26 mouse cellular contexts compared by ENCODE assay signal in genomic region chr11:121479476-121480203, GRCm38 (mm10). TPM values are rescaled to one million over a fixed set of nuclear protein-coding genes. Genes with fewer than 3 reads are reported as not detected.
DNase-seq lines count a peak whose midpoint lies in the region; ATAC-seq and TF ChIP-seq lines count a peak whose summit lies in the region.
"Had no signal": no experiment of that assay in that cellular context is flagged by ENCODE, and none has a peak within 500 bp of the region (broad histone marks: within the 10 kb centered on the region; RNA-seq: fewer than 3 reads in every experiment).

No protein-coding gene starts in this region.

- H3K9ac ChIP-seq in intestine, embryonic 16.5 days (ENCODE audit: low read depth, low read length), result no peak overlapping the region
- H3K9ac ChIP-seq in intestine, postnatal 0 days (ENCODE audit: low read depth, low read length), result no peak overlapping the region
- H3K9ac ChIP-seq: heart, embryonic 12.5 days; liver, postnatal 0 days; midbrain, embryonic 12.5 days; neural tube, embryonic 15.5 days had no signal

- WGBS in small intestine, adult 2 months, result 87% methylated on average over 15 of the region's 15 CpGs
- 87% methylated on average over 15 of the region's 15 CpGs for WGBS in intestine, embryonic 16.5 days
- 91% methylated on average over 15 of the region's 15 CpGs for WGBS in intestine, postnatal 0 days

- H3K4me2 ChIP-seq in intestine, embryonic 16.5 days (ENCODE audit: low read depth, low read length), result no peak overlapping the region
- no peak overlapping the region for H3K4me2 ChIP-seq in intestine, postnatal 0 days (replicated peaks; ENCODE audit: low read depth)
- H3K4me2 ChIP-seq: heart, embryonic 12.5 days; liver, embryonic 11.5 days; midbrain, embryonic 12.5 days; neural tube, embryonic 15.5 days had no signal

- H3K4me3 ChIP-seq in small intestine, adult 2 months (ENCODE audit: low read depth, low read length), result no peak overlapping the region
- no peak overlapping the region for H3K4me3 ChIP-seq in intestine, embryonic 16.5 days (ENCODE audit: low read length)
- H3K4me3 ChIP-seq in intestine, postnatal 0 days (ENCODE audit: low read depth, low read length), result no peak overlapping the region
- H3K4me3 ChIP-seq: erythroblast, embryonic 14.5 days; heart, embryonic 12.5 days; midbrain, embryonic 12.5 days; neural tube, embryonic 15.5 days had no signal

- no peak for TF ChIP-seq POLR2A in small intestine, adult 2 months (IDR thresholded peaks at IDR 0.05; ENCODE audit: low read depth, low read length)

- H3K4me1 ChIP-seq in small intestine, adult 2 months (ENCODE audit: control insufficient read depth, insufficient read depth, insufficient read length, low read length), result peaks cover 2% of the 10 kb centered on the region
- H3K4me1 ChIP-seq in intestine, embryonic 16.5 days (ENCODE audit: control insufficient read depth, insufficient read depth, low read length), result no peaks in the 10 kb centered on the region
- no peaks in the 10 kb centered on the region for H3K4me1 ChIP-seq in intestine, postnatal 0 days (replicated peaks; ENCODE audit: control insufficient read depth, insufficient read depth, low read length)
- H3K4me1 ChIP-seq: midbrain, embryonic 12.5 days; neural tube, embryonic 15.5 days had no signal

- H3K27ac ChIP-seq in small intestine, adult 2 months (ENCODE audit: insufficient read depth, low read depth, low read length), result 0 out of 2 replicates have a peak overlapping the region, but pooled peaks have one; percentile 6
- H3K27ac ChIP-seq in intestine, embryonic 16.5 days (ENCODE audit: low read length), result no peak overlapping the region
- no peak overlapping the region for H3K27ac ChIP-seq in intestine, postnatal 0 days (ENCODE audit: low read depth, low read length)
- H3K27ac ChIP-seq: hindbrain, postnatal 0 days; kidney, postnatal 0 days; macrophage; midbrain, embryonic 12.5 days; neural tube, embryonic 15.5 days had no signal

- ATAC-seq in granulocyte monocyte progenitor cell, adult 5-6 weeks (replicated peaks; ENCODE audit: poor library complexity, severe bottlenecking), result 0 out of 2 replicates have a peak, but pooled peaks have one; percentile 25
- ATAC-seq in intestine, embryonic 16.5 days, result no peak
- ATAC-seq in intestine, postnatal 0 days, result no peak
- ATAC-seq: forebrain, embryonic 14.5 days; hindbrain, postnatal 0 days; liver, postnatal 0 days; lung, postnatal 0 days; Patski had no signal

- TF ChIP-seq CTCF in small intestine, adult 2 months (IDR thresholded peaks at IDR 0.05; ENCODE audit: extremely low read depth, insufficient read length, insufficient replicate concordance, low read depth, low read length), result no peak
- no peak for TF ChIP-seq CTCF in intestine, postnatal 0 days (IDR thresholded peaks at IDR 0.05; ENCODE audit: low read depth)

- no peaks in the 10 kb centered on the region for H3K27me3 ChIP-seq in small intestine, adult 2 months (ENCODE audit: control insufficient read depth, insufficient read depth, low read length)
- no peaks in the 10 kb centered on the region for H3K27me3 ChIP-seq in intestine, embryonic 16.5 days (replicated peaks; ENCODE audit: control insufficient read depth, insufficient read depth, low read length)
- H3K27me3 ChIP-seq in intestine, postnatal 0 days (replicated peaks; ENCODE audit: control insufficient read depth, insufficient read depth, low read length), result no peaks in the 10 kb centered on the region
- H3K27me3 ChIP-seq: heart, embryonic 12.5 days; midbrain, embryonic 12.5 days; neural tube, embryonic 15.5 days; Patski had no signal

- peak; percentile 22 for DNase-seq in urinary bladder, postnatal 14 days (ENCODE audit: low spot score)
- no peak for DNase-seq in urinary bladder, postnatal 25 days (ENCODE audit: low spot score)
- no peak for DNase-seq in cerebellum, adult 8-10 months
- DNase-seq: cerebellum, adult 18-20 months; heart, adult 18-20 months; heart, postnatal 10 days; kidney, adult 18-20 months; layer of hippocampus, adult 9-11 months; liver, postnatal 0 days; thymus, adult 2 months had no signal

- H3K9me3 ChIP-seq in intestine, embryonic 16.5 days (ENCODE audit: control insufficient read depth, low read length), result no peaks in the 10 kb centered on the region
- H3K9me3 ChIP-seq in intestine, postnatal 0 days (ENCODE audit: control insufficient read depth), result no peaks in the 10 kb centered on the region
- H3K9me3 ChIP-seq: heart, embryonic 12.5 days; midbrain, embryonic 12.5 days; neural tube, embryonic 15.5 days had no signal

- peaks cover 14% of the 10 kb centered on the region; the same call in 1 of the 2 replicates for H3K36me3 ChIP-seq in small intestine, adult 2 months (ENCODE audit: control insufficient read depth, insufficient read depth, low read length)
- H3K36me3 ChIP-seq in intestine, embryonic 16.5 days (ENCODE audit: control insufficient read depth, insufficient read depth, low read length), result 0 out of 2 replicates have a peak, but pooled peaks cover 3% of the 10 kb centered on the region
- H3K36me3 ChIP-seq in intestine, postnatal 0 days (ENCODE audit: control insufficient read depth, insufficient read depth), result peaks cover 17% of the 10 kb centered on the region; the same call in 1 of the 2 replicates

RNA-seq across cellular contexts. Expression of gene Tbcd, which starts 27.9 kb away (rescaled TPM):
- 42.4 and 51.1 TPM in 2 replicates for total RNA-seq in granulocyte monocyte progenitor cell, adult 5-6 weeks (2014; fragmentation: Nextera tagmentation)
- 48.7 and 49.5 TPM in 2 replicates for total RNA-seq in granulocyte monocyte progenitor cell, adult 5-6 weeks (2017)
- polyA plus RNA-seq in small intestine, adult 2 months (2012; rRNA removed), result 23.2 and 45.7 TPM in 2 replicates
- 35.3 and 36.7 TPM in 2 replicates for polyA plus RNA-seq in intestine, embryonic 16.5 days (2015; fragmentation: Nextera tagmentation; extraction: Ambion mirVana)
- polyA plus RNA-seq in intestine, postnatal 0 days (2015; fragmentation: Nextera tagmentation; extraction: Ambion mirVana), result 29.9 and 31.5 TPM in 2 replicates

RNA-seq across cellular contexts. Expression of gene Zfp750, which starts 39.5 kb away (rescaled TPM):
- 0.52 TPM in 1 of 2 replicates, not detected in the other for total RNA-seq in granulocyte monocyte progenitor cell, adult 5-6 weeks (2014; fragmentation: Nextera tagmentation)
- 0.04 and 0.21 TPM in 2 replicates for total RNA-seq in granulocyte monocyte progenitor cell, adult 5-6 weeks (2017)
- 0.67 TPM in 1 of 2 replicates, not detected in the other for polyA plus RNA-seq in small intestine, adult 2 months (2012; rRNA removed)
- polyA plus RNA-seq in intestine, embryonic 16.5 days (2015; fragmentation: Nextera tagmentation; extraction: Ambion mirVana), result 0.50 and 0.62 TPM in 2 replicates
- 0.24 and 0.26 TPM in 2 replicates for polyA plus RNA-seq in intestine, postnatal 0 days (2015; fragmentation: Nextera tagmentation; extraction: Ambion mirVana)
- total RNA-seq: left cerebral cortex, adult 18-20 months had no signal
- polyA plus RNA-seq: erythroblast, embryonic 14.5 days; macrophage; Patski had no signal

RNA-seq across cellular contexts. Expression of gene Fn3k, which starts 44.9 kb away (rescaled TPM):
- total RNA-seq in granulocyte monocyte progenitor cell, adult 5-6 weeks (2014; fragmentation: Nextera tagmentation), result not detected in 2 replicates
- total RNA-seq in granulocyte monocyte progenitor cell, adult 5-6 weeks (2017), result not detected in 2 replicates
- 0.95 and 1.0 TPM in 2 replicates for polyA plus RNA-seq in small intestine, adult 2 months (2012; rRNA removed)
- polyA plus RNA-seq in intestine, embryonic 16.5 days (2015; fragmentation: Nextera tagmentation; extraction: Ambion mirVana), result 1.6 and 1.8 TPM in 2 replicates
- polyA plus RNA-seq in intestine, postnatal 0 days (2015; fragmentation: Nextera tagmentation; extraction: Ambion mirVana), result 0.51 and 0.60 TPM in 2 replicates

RNA-seq across cellular contexts. Expression of gene Fn3krp, which starts 58.4 kb away (rescaled TPM):
- 6.3 and 8.3 TPM in 2 replicates for total RNA-seq in granulocyte monocyte progenitor cell, adult 5-6 weeks (2014; fragmentation: Nextera tagmentation)
- 9.8 and 12.5 TPM in 2 replicates for total RNA-seq in granulocyte monocyte progenitor cell, adult 5-6 weeks (2017)
- polyA plus RNA-seq in small intestine, adult 2 months (2012; rRNA removed), result 1.3 and 1.9 TPM in 2 replicates
- polyA plus RNA-seq in intestine, embryonic 16.5 days (2015; fragmentation: Nextera tagmentation; extraction: Ambion mirVana), result 3.8 and 5.3 TPM in 2 replicates
- 3.4 and 3.5 TPM in 2 replicates for polyA plus RNA-seq in intestine, postnatal 0 days (2015; fragmentation: Nextera tagmentation; extraction: Ambion mirVana)
